Mouse (Mus musculus) embryonic facial prominence, embryonic 14.5 days (tissue): ENCODE measurements around the gene Zfp853. TPM values are rescaled to one million over a fixed set of nuclear protein-coding genes. Genes with fewer than 3 reads are reported as not detected.

Source experiments
- ATAC-seq: fragments of 200-750 bp; cut with Nextera tagmentation; 2 replicates; pipeline ENCODE4 v1.8.0; 2017; ENCODE audit warnings: low read depth, moderate number of reproducible peaks, moderate TSS enrichment
- DNase-seq: peaks from one replicate; pipeline ENCODE4 v3.0.0-alpha.2; 2015; ENCODE audit warnings: low spot score
- H3K27ac ChIP-seq: fragments of 300-500 bp; sonication (generic); replicated peaks from 2 replicates; pipeline ENCODE4 v1.5.1; 2014; ENCODE audit warnings: low read depth, mild to moderate bottlenecking, low read length, moderate library complexity
- H3K27me3 ChIP-seq: fragments of 300-500 bp; sonication (generic); replicated peaks from 2 replicates; pipeline ENCODE4 v1.6.1; 2014; ENCODE audit warnings: low read length; ENCODE audit not compliant: control insufficient read depth, insufficient read depth
- H3K36me3 ChIP-seq: fragments of 300-500 bp; sonication (generic); 2 replicates; pipeline ENCODE4 v1.6.1; 2014; ENCODE audit warnings: low read length, mixed read lengths; ENCODE audit not compliant: control insufficient read depth, insufficient read depth
- H3K4me1 ChIP-seq: fragments of 300-500 bp; sonication (generic); 2 replicates; pipeline ENCODE4 v1.6.1; 2014; ENCODE audit warnings: antibody characterized with exemption, low read length; ENCODE audit not compliant: control insufficient read depth, insufficient read depth
- H3K4me2 ChIP-seq: fragments of 300-500 bp; sonication (generic); 2 replicates; pipeline ENCODE4 v1.6.1; 2014; ENCODE audit warnings: low read depth, mild to moderate bottlenecking, low read length, moderate library complexity, mixed read lengths
- H3K4me3 ChIP-seq: fragments of 300-500 bp; sonication (generic); 2 replicates; pipeline ENCODE4 v1.5.1; 2014; ENCODE audit warnings: low read depth, mild to moderate bottlenecking, low read length
- H3K9ac ChIP-seq: fragments of 300-500 bp; sonication (generic); 2 replicates; pipeline ENCODE4 v1.6.1; 2014; ENCODE audit warnings: low read depth, mild to moderate bottlenecking, low read length, moderate library complexity, mixed read lengths
- H3K9me3 ChIP-seq: fragments of 300-500 bp; sonication (generic); 2 replicates; pipeline ENCODE4 v1.6.1; 2016; ENCODE audit warnings: low read length; ENCODE audit not compliant: control insufficient read depth
- WGBS: fragments of 180-500 bp; shearing (Covaris S2); extraction: QIAGEN DNeasy Blood & Tissue Kit; methylation state at CpG from one replicate; pipeline ENCODE4 v1.1.7; 2014; 5-methylcytosine and 5-hydroxymethylcytosine counted together
- polyA plus RNA-seq: library from polyadenylated mRNA; unstranded; fragments of >200 nt; fragmentation: Nextera tagmentation; extraction: Ambion mirVana; gene quantifications from 2 replicates; pipeline ENCODE4 v1.2.1, GENCODE M21; 2014

The Zfp853 gene
- polyA plus RNA-seq, 1 experiment from 2014 or later, result 0.17 TPM

DNA sequence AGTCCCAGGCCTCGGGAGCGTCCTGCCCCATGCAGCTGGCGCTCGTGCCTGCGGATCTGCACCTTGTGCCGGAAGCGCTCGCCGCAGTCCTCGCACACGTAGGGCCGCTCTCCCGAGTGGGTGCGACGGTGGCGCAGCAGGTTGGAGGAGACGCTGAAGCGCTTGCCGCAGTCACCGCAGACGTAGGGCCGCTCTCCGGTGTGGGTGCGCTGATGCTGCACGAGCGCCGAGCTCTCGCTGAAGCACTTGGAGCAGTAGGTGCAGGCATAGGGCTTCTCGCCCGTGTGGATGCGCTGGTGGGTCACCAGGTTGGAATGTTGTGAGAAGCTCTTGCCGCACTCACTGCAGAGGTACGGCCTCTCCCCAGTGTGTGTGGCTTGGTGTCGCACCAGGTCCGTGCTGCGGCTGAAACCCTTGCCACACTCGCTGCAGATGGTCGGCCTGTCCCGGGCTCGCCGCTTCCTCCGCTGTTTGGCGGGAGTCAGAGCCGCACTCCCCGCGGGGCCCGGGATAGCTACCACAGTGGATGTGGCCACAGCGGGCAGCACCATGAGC, 5.6 kb downstream of the Zfp853 start:
- Histone ChIP-seq H3K27me3 (peaks cover 67% of the 10 kb centered on the region), H3K27ac (no peak overlapping the region), H3K36me3 (no peaks in the 10 kb centered on the region), H3K4me2 (peak overlapping the region; percentile 46), H3K4me1 (peaks cover 8% of the 10 kb centered on the region), H3K4me3 (peak overlapping the region; percentile 25), H3K9me3 (no peaks in the 10 kb centered on the region), H3K9ac (peak overlapping the region; percentile 19; the same call in 1 of the 2 replicates)
- DNase-seq, result no peak
- ATAC-seq, result no peak
- WGBS, result 3% methylated on average over 28 of the region's 48 CpGs

DNA sequence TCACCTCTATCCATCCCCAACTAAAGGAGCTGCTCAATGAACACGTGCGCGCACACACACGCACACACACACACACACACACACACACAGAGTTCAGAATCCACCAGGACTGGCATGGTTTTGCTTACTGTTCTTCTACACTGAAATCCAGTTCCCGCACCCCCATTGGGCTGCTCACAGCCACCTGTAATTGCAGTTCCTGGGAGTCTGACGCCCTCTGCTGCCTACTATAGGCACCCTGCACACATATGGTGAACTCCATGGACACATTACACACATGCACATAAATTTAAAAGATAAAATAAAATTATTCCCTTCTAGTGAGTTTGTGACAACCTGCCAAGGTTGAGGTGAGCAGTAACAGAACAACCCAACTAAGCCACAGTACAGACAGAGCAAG, 8.7 kb downstream of the Zfp853 start:
- peaks cover 8% of the 10 kb centered on the region for H3K4me1 ChIP-seq
- no peak overlapping the region for H3K4me3 ChIP-seq
- H3K9ac ChIP-seq, result no peak overlapping the region
- H3K27ac ChIP-seq, result no peak overlapping the region
- H3K27me3 ChIP-seq, result peaks cover 44% of the 10 kb centered on the region
- H3K9me3 ChIP-seq, result no peaks in the 10 kb centered on the region
- H3K36me3 ChIP-seq, result no peaks in the 10 kb centered on the region
- WGBS, result 36% methylated on average over 6 of the region's 6 CpGs
- no peak for ATAC-seq
- H3K4me2 ChIP-seq, result no peak overlapping the region
- no peak for DNase-seq

- H3K9ac ChIP-seq, result no peak overlapping the region
- 0 out of 2 replicates have a peak, but pooled peaks cover 14% of the 10 kb centered on the region for H3K27me3 ChIP-seq
- DNase-seq, result peak; percentile 56
- no peaks in the 10 kb centered on the region for H3K36me3 ChIP-seq
- H3K4me3 ChIP-seq, result no peak overlapping the region
- no peaks in the 10 kb centered on the region; the same call in 1 of the 2 replicates for H3K4me1 ChIP-seq
- H3K4me2 ChIP-seq, result no peak overlapping the region
- H3K27ac ChIP-seq, result no peak overlapping the region
- H3K9me3 ChIP-seq, result no peaks in the 10 kb centered on the region
- 37% methylated on average over 10 of the region's 10 CpGs for WGBS
- ATAC-seq, result peak; percentile 83; the same call in 1 of the 2 replicates
These were observed 14.2 kb downstream of the Zfp853 start for GRCm38 (mm10) chr5:143279247-143279646.

DNA sequence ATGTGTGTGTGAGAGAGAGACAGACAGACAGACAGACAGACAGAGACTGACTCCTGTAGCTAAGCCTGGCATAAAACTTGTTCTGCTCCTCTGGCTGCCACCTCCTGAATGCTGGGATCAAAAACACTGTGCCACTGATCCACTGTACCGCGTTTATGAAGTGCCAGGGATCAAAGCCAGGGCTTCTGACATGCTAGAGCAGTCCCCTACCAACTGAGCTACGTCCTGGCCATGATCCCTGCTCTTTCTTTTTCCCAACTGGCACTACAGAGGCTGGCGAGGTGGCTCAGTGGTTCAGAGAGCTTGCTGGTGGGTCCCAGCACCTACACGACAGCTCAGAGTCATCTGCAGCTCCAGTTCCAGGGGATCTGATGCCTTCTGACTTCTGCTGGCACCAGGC, 17.7 kb downstream of the Zfp853 start:
- 0 out of 2 replicates have a peak, but pooled peaks cover 12% of the 10 kb centered on the region for H3K27me3 ChIP-seq
- H3K9ac ChIP-seq, result no peak overlapping the region
- DNase-seq, result no peak
- 52% methylated on average over 4 of the region's 5 CpGs for WGBS
- H3K9me3 ChIP-seq, result no peaks in the 10 kb centered on the region
- no peaks in the 10 kb centered on the region for H3K36me3 ChIP-seq
- ATAC-seq, result no peak
- no peak overlapping the region for H3K27ac ChIP-seq
- no peak overlapping the region for H3K4me3 ChIP-seq
- H3K4me1 ChIP-seq, result no peaks in the 10 kb centered on the region; the same call in 1 of the 2 replicates
- H3K4me2 ChIP-seq, result no peak overlapping the region

DNA sequence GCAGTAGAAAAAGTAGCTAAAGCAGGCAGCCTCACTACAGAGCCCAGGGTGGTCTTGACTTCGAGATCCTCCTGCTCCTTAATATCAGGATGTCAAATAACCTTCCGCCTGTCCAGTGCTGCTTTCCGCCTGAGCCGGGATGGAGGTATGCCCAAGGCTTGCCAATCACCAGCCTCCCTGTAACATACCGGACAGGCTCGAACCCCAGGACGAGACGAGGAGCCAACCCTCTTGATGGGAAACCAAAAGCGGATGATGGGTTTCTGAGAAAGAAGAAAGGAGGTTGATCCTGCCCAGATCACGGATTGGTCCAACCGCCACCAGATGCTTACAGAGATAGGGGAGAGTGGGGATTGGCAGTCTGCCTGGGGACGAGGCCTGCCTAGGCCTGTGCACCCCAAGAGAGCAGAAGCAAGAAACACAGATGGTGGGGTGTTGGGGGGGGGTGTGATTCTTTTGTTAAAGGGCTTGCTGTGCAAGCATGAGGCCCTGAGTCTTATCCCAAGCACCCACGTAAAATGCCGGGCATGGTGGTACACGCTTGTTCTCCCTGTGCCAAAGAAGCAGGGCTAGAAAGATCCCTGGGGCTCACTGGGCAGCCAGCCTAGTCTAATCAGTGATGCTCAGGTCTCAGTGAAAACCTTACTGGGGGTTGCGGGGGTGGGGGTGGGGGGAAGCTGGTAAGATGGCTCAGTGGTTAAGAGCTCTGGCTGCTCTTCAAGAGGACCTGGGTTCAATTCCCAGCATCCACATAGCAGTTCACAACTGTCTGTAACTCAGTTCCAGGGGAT, 20.7 kb downstream of the Zfp853 start:
- no peak overlapping the region for H3K9ac ChIP-seq
- ATAC-seq (peak; percentile 38), DNase-seq (peak; percentile 63)
- H3K4me3 ChIP-seq, result no peak overlapping the region
- H3K27me3 ChIP-seq, result 0 out of 2 replicates have a peak, but pooled peaks cover 4% of the 10 kb centered on the region
- 81% methylated on average over 16 of the region's 16 CpGs for WGBS
- H3K4me2 ChIP-seq, result no peak overlapping the region
- H3K9me3 ChIP-seq, result no peaks in the 10 kb centered on the region
- H3K27ac ChIP-seq, result no peak overlapping the region
- no peaks in the 10 kb centered on the region for H3K36me3 ChIP-seq
- peaks cover 7% of the 10 kb centered on the region for H3K4me1 ChIP-seq

DNA sequence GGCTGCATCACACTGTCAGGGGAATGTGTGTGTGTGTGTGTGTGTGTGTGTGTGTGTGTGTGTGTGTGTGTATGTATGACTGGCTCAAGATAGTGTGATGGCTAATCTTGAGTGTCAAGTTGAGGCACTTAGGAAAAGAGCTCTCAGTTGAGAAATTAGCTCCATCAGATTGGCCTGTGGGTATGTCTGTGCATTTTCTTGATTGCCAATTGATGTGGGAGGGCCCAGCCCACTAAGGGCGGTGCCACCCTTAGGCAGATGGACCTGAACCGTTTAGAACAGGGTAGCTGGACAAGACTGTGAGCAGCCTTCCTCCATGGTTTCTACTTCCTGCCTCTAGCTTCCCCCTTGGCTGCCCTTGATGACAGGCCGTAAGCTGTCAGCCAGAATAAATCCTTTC, 21.3 kb downstream of the Zfp853 start:
- peaks cover 7% of the 10 kb centered on the region for H3K4me1 ChIP-seq
- H3K27ac ChIP-seq, result no peak overlapping the region
- no peaks in the 10 kb centered on the region for H3K36me3 ChIP-seq
- 0 out of 2 replicates have a peak, but pooled peaks cover 4% of the 10 kb centered on the region for H3K27me3 ChIP-seq
- H3K9me3 ChIP-seq, result no peaks in the 10 kb centered on the region
- WGBS, result 58% methylated on average over 3 of the region's 3 CpGs
- H3K9ac ChIP-seq, result no peak overlapping the region
- no peak for DNase-seq
- ATAC-seq, result no peak
- H3K4me3 ChIP-seq, result no peak overlapping the region
- no peak overlapping the region for H3K4me2 ChIP-seq

DNA sequence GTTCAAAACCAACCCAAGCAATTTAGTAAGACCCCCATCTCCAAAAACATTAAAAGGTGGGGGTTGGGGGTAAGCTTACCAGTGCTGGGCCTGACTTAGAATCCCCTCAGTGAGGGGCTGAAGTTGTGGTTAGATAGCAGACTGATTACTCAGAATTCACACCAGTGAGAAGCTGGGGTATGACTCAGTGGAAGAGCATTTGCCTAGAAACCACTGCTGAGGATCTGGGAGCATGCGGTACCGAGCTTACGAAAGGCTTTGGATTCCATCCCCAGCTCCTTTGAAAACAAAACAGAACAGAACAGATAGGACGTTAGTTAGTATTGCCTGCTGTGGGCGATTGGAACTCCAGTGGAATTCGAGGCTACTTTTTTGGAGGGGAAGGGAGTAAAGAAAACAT, 21.8 kb downstream of the Zfp853 start:
- H3K27me3 ChIP-seq, result 0 out of 2 replicates have a peak, but pooled peaks cover 4% of the 10 kb centered on the region
- 81% methylated on average over 6 of the region's 6 CpGs for WGBS
- no peaks in the 10 kb centered on the region for H3K36me3 ChIP-seq
- peaks cover 7% of the 10 kb centered on the region for H3K4me1 ChIP-seq
- no peak overlapping the region for H3K4me3 ChIP-seq
- ATAC-seq (no peak), DNase-seq (no peak)
- H3K27ac ChIP-seq, result no peak overlapping the region
- no peak overlapping the region for H3K9ac ChIP-seq
- no peak overlapping the region for H3K4me2 ChIP-seq
- H3K9me3 ChIP-seq, result no peaks in the 10 kb centered on the region

DNA sequence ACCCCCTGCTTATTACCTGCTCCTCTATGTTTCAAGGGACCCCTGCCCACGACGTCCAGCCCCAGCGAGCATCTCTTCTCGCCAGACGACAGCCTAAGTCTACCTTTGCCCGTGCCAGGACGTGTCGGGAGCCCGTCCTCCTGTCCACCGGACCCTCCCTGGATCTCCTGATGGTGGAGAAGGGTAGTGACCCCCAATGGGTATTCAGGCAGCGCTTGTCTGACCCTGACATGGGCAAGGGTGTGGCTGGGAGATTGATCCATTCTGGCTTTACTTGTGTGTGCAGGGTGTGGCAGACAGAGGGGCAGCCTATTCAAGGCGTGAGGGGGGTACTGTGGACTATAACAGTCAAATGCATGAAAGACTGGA, 23.3 kb downstream of the Zfp853 start:
- ATAC-seq, result no peak

More for the DNA sequence above, 23.3 kb downstream of the Zfp853 start:
- 6% methylated on average over 12 of the region's 12 CpGs for WGBS
- H3K4me3 ChIP-seq, result peak overlapping the region; percentile 95
- no peak for DNase-seq
- peak overlapping the region; percentile 91 for H3K9ac ChIP-seq
- peak overlapping the region; percentile 95 for H3K4me2 ChIP-seq
- no peaks in the 10 kb centered on the region for H3K9me3 ChIP-seq
- H3K27ac ChIP-seq, result no peak overlapping the region
- H3K4me1 ChIP-seq, result peaks cover 7% of the 10 kb centered on the region
- no peaks in the 10 kb centered on the region for H3K27me3 ChIP-seq
- H3K36me3 ChIP-seq, result no peaks in the 10 kb centered on the region
